Mouse (Mus musculus) limb, embryonic 13.5 days (tissue): ENCODE measurements at regions not wholly inside any gene's neighbourhood (a gene's known extent, or its start where the extent isn't known, plus 50 kb on each side); places are given as distances from the start of the nearest gene placed in this dataset.

Source experiments
- ATAC-seq: fragments of 200-750 bp; cut with Nextera tagmentation; 2 replicates; pipeline ENCODE4 v1.8.0; 2017; ENCODE audit warnings: low read depth, moderate number of reproducible peaks, moderate TSS enrichment; ENCODE audit not compliant: low FRiP score
- H3K27ac ChIP-seq: fragments of 300-500 bp; sonication (generic); 2 replicates; pipeline ENCODE4 v1.5.1; 2015; ENCODE audit warnings: inconsistent platforms, mild to moderate bottlenecking, moderate library complexity
- H3K27me3 ChIP-seq: fragments of 300-500 bp; sonication (generic); 2 replicates; pipeline ENCODE4 v1.6.1; 2015; ENCODE audit warnings: mild to moderate bottlenecking, inconsistent platforms
- H3K36me3 ChIP-seq: fragments of 300-500 bp; sonication (generic); 2 replicates; pipeline ENCODE4 v1.6.1; 2015; ENCODE audit warnings: inconsistent platforms, mild to moderate bottlenecking, moderate library complexity
- H3K4me1 ChIP-seq: fragments of 300-500 bp; sonication (generic); 2 replicates; pipeline ENCODE4 v1.6.1; 2015; ENCODE audit warnings: inconsistent platforms
- H3K4me2 ChIP-seq: fragments of 300-500 bp; sonication (generic); replicated peaks from 2 replicates; pipeline ENCODE4 v1.6.1; 2015; ENCODE audit warnings: inconsistent platforms, mild to moderate bottlenecking, moderate library complexity
- H3K4me3 ChIP-seq: fragments of 300-500 bp; sonication (generic); 2 replicates; pipeline ENCODE4 v1.5.1; 2015; ENCODE audit warnings: moderate library complexity, mild to moderate bottlenecking, inconsistent platforms
- H3K9ac ChIP-seq: fragments of 300-500 bp; sonication (generic); 2 replicates; pipeline ENCODE4 v1.6.1; 2015; ENCODE audit warnings: mild to moderate bottlenecking, inconsistent platforms
- H3K9me3 ChIP-seq: fragments of 300-500 bp; sonication (generic); 2 replicates; pipeline ENCODE4 v1.6.1; 2016; ENCODE audit warnings: inconsistent platforms
- WGBS: fragments of 180-500 bp; shearing (Covaris S2); methylation state at CpG from one replicate; pipeline ENCODE4 v1.1.7; 2015; 5-methylcytosine and 5-hydroxymethylcytosine counted together

- Histone ChIP-seq H3K9me3 (no peaks in the 10 kb centered on the region), H3K27me3 (peaks cover 12% of the 10 kb centered on the region; the same call in 1 of the 2 replicates), H3K4me2 (peak overlapping the region; percentile 62), H3K27ac (peak overlapping the region; percentile 78), H3K9ac (peak overlapping the region; percentile 50), H3K4me3 (peak overlapping the region; percentile 35), H3K4me1 (peaks cover 31% of the 10 kb centered on the region), H3K36me3 (no peaks in the 10 kb centered on the region)
- WGBS, result under 1% methylated on average over 23 of the region's 23 CpGs
- peak; percentile 90 for ATAC-seq
Measured at GRCm38 (mm10) chr5:74943737-74944403, 100.7 kb downstream of the Chic2 start.

GRCm38 (mm10) chr5:74941426-74941825 lies 103.1 kb downstream of the Chic2 start:
- 1% methylated on average over 13 of the region's 13 CpGs for WGBS
- H3K4me3 ChIP-seq, result peak overlapping the region; percentile 5; the same call in 1 of the 2 replicates
- H3K4me2 ChIP-seq, result peak overlapping the region; percentile 48
- no peaks in the 10 kb centered on the region for H3K36me3 ChIP-seq
- no peak overlapping the region for H3K27ac ChIP-seq
- H3K4me1 ChIP-seq, result peaks cover 34% of the 10 kb centered on the region
- no peak overlapping the region for H3K9ac ChIP-seq
- H3K27me3 ChIP-seq, result peaks cover 9% of the 10 kb centered on the region; the same call in 1 of the 2 replicates
- no peaks in the 10 kb centered on the region for H3K9me3 ChIP-seq
- no peak for ATAC-seq

- Histone ChIP-seq H3K27ac (no peak overlapping the region), H3K9ac (no peak overlapping the region), H3K4me2 (no peak overlapping the region), H3K4me1 (peaks cover 29% of the 10 kb centered on the region), H3K27me3 (peaks cover 9% of the 10 kb centered on the region; the same call in 1 of the 2 replicates), H3K4me3 (no peak overlapping the region), H3K36me3 (no peaks in the 10 kb centered on the region), H3K9me3 (no peaks in the 10 kb centered on the region)
- WGBS, result 49% methylated on average over 7 of the region's 7 CpGs
- no peak for ATAC-seq
Measured at GRCm38 (mm10) chr5:74937416-74937940, 107.1 kb downstream of the Chic2 start.

GRCm38 (mm10) chr5:74936087-74936486 lies 108.5 kb downstream of the Chic2 start:
- Histone ChIP-seq H3K27ac (no peak overlapping the region), H3K4me2 (no peak overlapping the region), H3K27me3 (peaks cover 9% of the 10 kb centered on the region; the same call in 1 of the 2 replicates), H3K4me1 (peaks cover 24% of the 10 kb centered on the region), H3K36me3 (no peaks in the 10 kb centered on the region), H3K9ac (no peak overlapping the region), H3K4me3 (no peak overlapping the region), H3K9me3 (no peaks in the 10 kb centered on the region)
- ATAC-seq, result no peak
- 72% methylated on average over 5 of the region's 5 CpGs for WGBS

- Histone ChIP-seq H3K9ac (no peak overlapping the region), H3K9me3 (no peaks in the 10 kb centered on the region), H3K4me3 (no peak overlapping the region), H3K27me3 (peaks cover 8% of the 10 kb centered on the region; the same call in 1 of the 2 replicates), H3K4me2 (no peak overlapping the region), H3K36me3 (no peaks in the 10 kb centered on the region), H3K27ac (no peak overlapping the region), H3K4me1 (peaks cover 22% of the 10 kb centered on the region)
- 70% methylated on average over 8 of the region's 8 CpGs for WGBS
- no peak for ATAC-seq
Measured at GRCm38 (mm10) chr5:74935676-74936075, 108.9 kb downstream of the Chic2 start.

- Histone ChIP-seq H3K9ac (no peak overlapping the region), H3K4me2 (no peak overlapping the region), H3K27ac (no peak overlapping the region), H3K4me1 (peaks cover 18% of the 10 kb centered on the region), H3K4me3 (no peak overlapping the region), H3K27me3 (no peaks in the 10 kb centered on the region), H3K9me3 (no peaks in the 10 kb centered on the region), H3K36me3 (no peaks in the 10 kb centered on the region)
- no peak for ATAC-seq
- WGBS, result 89% methylated on average over 3 of the region's 3 CpGs
Measured at GRCm38 (mm10) chr5:74933276-74933675, 111.3 kb downstream of the Chic2 start.

GRCm38 (mm10) chr5:74932206-74932605 lies 112.4 kb downstream of the Chic2 start:
- peaks cover 18% of the 10 kb centered on the region for H3K4me1 ChIP-seq
- 55% methylated on average over 13 of the region's 13 CpGs for WGBS
- no peaks in the 10 kb centered on the region for H3K27me3 ChIP-seq
- no peak overlapping the region for H3K4me3 ChIP-seq
- no peak for ATAC-seq
- H3K9me3 ChIP-seq, result no peaks in the 10 kb centered on the region
- H3K27ac ChIP-seq, result peak overlapping the region; percentile 11; the same call in 1 of the 2 replicates
- peak overlapping the region; percentile 44 for H3K4me2 ChIP-seq
- no peak overlapping the region for H3K9ac ChIP-seq
- no peaks in the 10 kb centered on the region for H3K36me3 ChIP-seq

GRCm38 (mm10) chr5:74931765-74932164 lies 112.8 kb downstream of the Chic2 start:
- Histone ChIP-seq H3K9ac (no peak overlapping the region), H3K4me1 (peaks cover 18% of the 10 kb centered on the region), H3K9me3 (no peaks in the 10 kb centered on the region), H3K4me3 (no peak overlapping the region), H3K4me2 (peak overlapping the region; percentile 44), H3K27ac (peak overlapping the region; percentile 11; the same call in 1 of the 2 replicates), H3K36me3 (no peaks in the 10 kb centered on the region), H3K27me3 (no peaks in the 10 kb centered on the region)
- WGBS, result 29% methylated on average over 12 of the region's 12 CpGs
- ATAC-seq, result 0 out of 2 replicates have a peak, but pooled peaks have one; percentile 44

- ATAC-seq, result no peak
- Histone ChIP-seq H3K36me3 (no peaks in the 10 kb centered on the region), H3K9me3 (no peaks in the 10 kb centered on the region), H3K27me3 (no peaks in the 10 kb centered on the region), H3K9ac (no peak overlapping the region), H3K4me3 (no peak overlapping the region), H3K4me2 (no peak overlapping the region), H3K4me1 (peaks cover 20% of the 10 kb centered on the region), H3K27ac (no peak overlapping the region)
- 71% methylated on average over 2 of the region's 2 CpGs for WGBS
Measured at GRCm38 (mm10) chr5:74927543-74927942, 117.0 kb downstream of the Chic2 start.

GRCm38 (mm10) chr5:74925769-74926168 lies 118.8 kb downstream of the Chic2 start:
- Histone ChIP-seq H3K4me1 (peaks cover 11% of the 10 kb centered on the region), H3K4me2 (no peak overlapping the region), H3K27ac (no peak overlapping the region), H3K9me3 (no peaks in the 10 kb centered on the region), H3K36me3 (no peaks in the 10 kb centered on the region), H3K4me3 (no peak overlapping the region), H3K9ac (no peak overlapping the region), H3K27me3 (no peaks in the 10 kb centered on the region)
- ATAC-seq, result no peak
- 90% methylated on average over 10 of the region's 10 CpGs for WGBS

- WGBS, result 82% methylated on average over 4 of the region's 4 CpGs
- Histone ChIP-seq H3K9ac (no peak overlapping the region), H3K27ac (no peak overlapping the region), H3K4me2 (no peak overlapping the region), H3K27me3 (no peaks in the 10 kb centered on the region), H3K9me3 (no peaks in the 10 kb centered on the region), H3K36me3 (no peaks in the 10 kb centered on the region), H3K4me3 (no peak overlapping the region), H3K4me1 (peaks cover 11% of the 10 kb centered on the region)
- no peak for ATAC-seq
Measured at GRCm38 (mm10) chr5:74924031-74924533, 120.5 kb downstream of the Chic2 start.

- WGBS, result 75% methylated on average over 2 of the region's 2 CpGs
- Histone ChIP-seq H3K27me3 (no peaks in the 10 kb centered on the region), H3K4me1 (peaks cover 11% of the 10 kb centered on the region), H3K9me3 (no peaks in the 10 kb centered on the region), H3K4me2 (no peak overlapping the region), H3K4me3 (no peak overlapping the region), H3K27ac (no peak overlapping the region), H3K9ac (no peak overlapping the region), H3K36me3 (no peaks in the 10 kb centered on the region)
- no peak for ATAC-seq
Measured at GRCm38 (mm10) chr5:74923337-74923736, 121.2 kb downstream of the Chic2 start.
